Mouse (Mus musculus) heart, embryonic 16.5 days (tissue): ENCODE measurements around the gene Col25a1. TPM values are rescaled to one million over a fixed set of nuclear protein-coding genes. Genes with fewer than 3 reads are reported as not detected.

Source experiments
- ATAC-seq: fragments of 200-750 bp; cut with Nextera tagmentation; replicated peaks from 2 replicates; pipeline ENCODE4 v1.8.0; 2017; ENCODE audit warnings: moderate number of reproducible peaks; ENCODE audit not compliant: insufficient read depth, low FRiP score; ENCODE audit errors: extremely low read depth
- H3K27ac ChIP-seq: fragments of 300-500 bp; sonication (generic); 2 replicates; pipeline ENCODE4 v1.5.1; 2014; ENCODE audit warnings: mild to moderate bottlenecking, low read length, control low read depth, moderate library complexity
- H3K27me3 ChIP-seq: fragments of 300-500 bp; sonication (generic); 2 replicates; pipeline ENCODE4 v1.6.1; 2014; ENCODE audit warnings: low read length, mixed read lengths; ENCODE audit not compliant: control insufficient read depth, insufficient read depth
- H3K36me3 ChIP-seq: fragments of 300-500 bp; sonication (generic); 2 replicates; pipeline ENCODE4 v1.6.1; 2014; ENCODE audit not compliant: control insufficient read depth, insufficient read depth
- H3K4me1 ChIP-seq: fragments of 300-500 bp; sonication (generic); 2 replicates; pipeline ENCODE4 v1.6.1; 2014; ENCODE audit warnings: low read length, mixed read lengths; ENCODE audit not compliant: control insufficient read depth, insufficient read depth
- H3K4me2 ChIP-seq: fragments of 300-500 bp; sonication (generic); 2 replicates; pipeline ENCODE4 v1.6.1; 2014; ENCODE audit warnings: low read depth, mild to moderate bottlenecking, control low read depth, low read length
- H3K4me3 ChIP-seq: fragments of 300-500 bp; sonication (generic); 2 replicates; pipeline ENCODE4 v1.5.1; 2014; ENCODE audit warnings: mild to moderate bottlenecking, control low read depth, low read length
- H3K9ac ChIP-seq: fragments of 300-500 bp; sonication (generic); 2 replicates; pipeline ENCODE4 v1.6.1; 2014; ENCODE audit warnings: low read length, control low read depth
- H3K9me3 ChIP-seq: fragments of 300-500 bp; sonication (generic); replicated peaks from 2 replicates; pipeline ENCODE4 v1.6.1; 2016; ENCODE audit warnings: low read length; ENCODE audit not compliant: control insufficient read depth
- WGBS: fragments of 180-500 bp; shearing (Covaris S2); extraction: QIAGEN DNeasy Blood & Tissue Kit; methylation state at CpG from one replicate; pipeline ENCODE4 v1.1.7; 2014; 5-methylcytosine and 5-hydroxymethylcytosine counted together
- polyA plus RNA-seq: library from polyadenylated mRNA; unstranded; fragments of >200 nt; fragmentation: Nextera tagmentation; extraction: Ambion mirVana; gene quantifications from 2 replicates; pipeline ENCODE4 v1.2.1, GENCODE M21; 2015

Col25a1 gene
- polyA plus RNA-seq, 1 experiment from 2014 or later = 1.2 TPM

DNA sequence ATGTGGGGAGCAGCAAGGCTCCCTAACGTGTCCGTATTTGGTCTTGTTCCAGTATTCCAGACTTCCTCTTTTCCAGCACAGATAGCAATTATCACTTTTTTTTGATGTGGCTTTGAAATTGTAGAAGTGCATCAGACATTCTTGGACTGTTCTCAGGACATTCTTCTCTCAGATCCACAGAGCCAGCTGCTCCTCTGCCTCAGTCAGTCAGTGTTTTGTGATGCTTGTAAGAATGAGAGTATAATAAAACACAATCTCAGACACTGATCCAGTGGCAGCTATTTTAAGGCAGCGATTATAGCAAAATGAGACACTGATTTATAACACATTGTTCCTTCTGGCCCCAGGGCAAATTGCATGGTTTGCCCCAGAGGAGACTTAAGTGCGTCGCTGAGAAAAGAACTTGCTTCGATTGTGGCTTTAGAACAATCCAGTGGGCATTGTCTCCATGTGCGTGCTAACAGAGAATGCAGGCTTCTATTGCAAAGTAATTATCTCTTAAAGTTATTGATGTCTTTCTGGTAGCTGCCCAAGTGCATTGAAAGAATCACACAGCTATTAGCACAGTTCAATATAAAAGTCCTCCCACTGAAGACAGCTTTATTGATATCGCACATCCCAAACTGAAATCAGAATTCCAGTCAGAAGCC is 111.5 kb downstream of the Col25a1 start:
- H3K4me2 ChIP-seq = no peak overlapping the region
- H3K9ac ChIP-seq = no peak overlapping the region
- WGBS = 73% methylated on average over 8 of the region's 8 CpGs
- H3K4me3 ChIP-seq = no peak overlapping the region
- ATAC-seq = no peak
- H3K36me3 ChIP-seq = no peaks in the 10 kb centered on the region
- no peaks in the 10 kb centered on the region for H3K27me3 ChIP-seq
- no peaks in the 10 kb centered on the region for H3K9me3 ChIP-seq
- no peak overlapping the region for H3K27ac ChIP-seq
- no peaks in the 10 kb centered on the region for H3K4me1 ChIP-seq

DNA sequence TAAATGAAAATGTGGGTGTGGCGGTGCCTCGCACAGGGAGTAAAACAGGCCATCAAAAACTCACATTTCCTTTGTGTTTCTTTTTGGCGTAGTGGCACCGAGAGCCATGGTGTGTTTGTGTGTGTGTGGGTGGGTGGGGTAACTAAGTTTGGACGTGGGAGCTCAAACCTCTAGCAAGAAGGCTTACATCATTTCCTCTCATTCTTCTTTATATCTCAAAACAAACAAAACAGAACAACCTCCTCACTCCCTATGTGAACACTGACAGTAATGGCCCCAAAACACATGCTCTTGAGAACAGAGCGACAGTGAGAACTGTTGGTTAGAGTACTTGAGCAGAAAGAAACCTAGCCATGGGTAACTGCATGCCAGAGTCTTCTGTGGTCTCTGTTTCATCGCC is 121.1 kb downstream of the Col25a1 start:
- peak; percentile 49 for ATAC-seq
- Histone ChIP-seq H3K4me1 (0 out of 2 replicates have a peak, but pooled peaks cover 4% of the 10 kb centered on the region), H3K9me3 (0 out of 2 replicates have a peak, but pooled peaks cover 2% of the 10 kb centered on the region), H3K4me3 (no peak overlapping the region), H3K27me3 (no peaks in the 10 kb centered on the region), H3K27ac (peak overlapping the region; percentile 47), H3K36me3 (no peaks in the 10 kb centered on the region), H3K9ac (no peak overlapping the region), H3K4me2 (no peak overlapping the region)
- 69% methylated on average over 7 of the region's 7 CpGs for WGBS

DNA sequence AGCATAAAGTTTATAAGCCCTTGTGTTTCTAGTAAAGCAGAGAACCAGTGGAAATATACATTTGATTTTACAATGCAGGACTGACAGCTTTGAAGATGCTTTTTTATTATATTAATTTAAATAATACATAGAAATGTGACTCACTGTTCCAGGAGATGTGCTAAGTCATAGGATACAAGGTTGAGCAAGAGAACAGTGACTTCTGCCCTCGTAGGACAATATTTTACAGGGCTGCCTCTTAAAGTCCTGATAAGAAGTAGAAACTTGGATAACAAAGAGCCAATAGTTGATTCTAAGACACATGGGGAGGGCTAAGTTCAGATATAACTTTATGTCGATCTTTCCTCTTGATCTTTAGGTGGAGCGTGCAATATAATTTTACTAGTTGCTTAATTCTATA is 124.8 kb downstream of the Col25a1 start:
- no peak for ATAC-seq
- Histone ChIP-seq H3K9me3 (peaks cover 3% of the 10 kb centered on the region), H3K4me1 (0 out of 2 replicates have a peak, but pooled peaks cover 4% of the 10 kb centered on the region), H3K36me3 (no peaks in the 10 kb centered on the region), H3K4me2 (no peak overlapping the region), H3K27me3 (no peaks in the 10 kb centered on the region), H3K9ac (no peak overlapping the region), H3K4me3 (no peak overlapping the region), H3K27ac (no peak overlapping the region)
- WGBS = 68% methylated on average over 3 of the region's 3 CpGs

DNA sequence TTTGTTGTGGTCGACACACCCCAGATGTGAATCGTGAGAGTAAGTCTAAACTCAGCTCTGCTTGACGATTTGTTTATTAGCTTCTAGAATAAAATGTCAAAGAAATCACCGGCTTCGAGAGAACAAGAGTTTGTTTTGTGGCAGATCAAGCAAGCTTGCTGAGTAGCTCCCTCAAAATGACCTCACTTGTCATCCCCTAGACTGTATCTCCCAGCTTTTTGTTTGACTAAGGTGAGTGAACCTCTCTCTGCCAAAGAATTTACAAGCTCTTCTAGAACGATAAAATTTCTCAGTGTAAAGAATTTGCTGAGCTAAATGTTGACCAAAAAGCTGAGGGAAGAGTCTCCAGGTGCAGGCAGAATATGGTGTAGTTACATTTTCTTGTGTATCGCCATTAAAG is 125.3 kb downstream of the Col25a1 start:
- Histone ChIP-seq H3K36me3 (no peaks in the 10 kb centered on the region), H3K9me3 (peaks cover 3% of the 10 kb centered on the region), H3K4me1 (no peaks in the 10 kb centered on the region), H3K4me3 (no peak overlapping the region), H3K4me2 (no peak overlapping the region), H3K27ac (no peak overlapping the region), H3K9ac (no peak overlapping the region), H3K27me3 (no peaks in the 10 kb centered on the region)
- ATAC-seq = no peak
- WGBS = 73% methylated on average over 7 of the region's 7 CpGs

DNA sequence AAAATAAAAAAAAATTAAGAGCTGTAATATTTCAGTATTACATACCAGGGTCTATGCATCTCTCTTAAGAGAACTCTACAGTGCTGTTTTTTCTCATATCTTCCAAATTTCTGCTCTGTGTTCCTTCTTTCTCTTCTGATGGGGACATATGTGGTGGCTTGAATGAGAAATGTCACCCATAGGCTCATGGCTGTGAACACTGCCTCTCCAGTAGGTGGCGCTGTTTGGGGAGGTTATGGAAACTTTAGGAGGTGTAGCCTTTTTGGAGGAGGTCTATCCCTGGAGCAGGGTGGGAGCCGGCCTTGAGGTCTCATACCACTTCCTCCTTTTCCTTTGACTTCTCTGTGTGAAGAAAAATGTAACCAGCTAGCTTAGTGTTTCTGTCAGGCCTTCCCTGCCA is 128.4 kb downstream of the Col25a1 start:
- WGBS = 76% methylated on average over 2 of the region's 2 CpGs
- ATAC-seq = no peak
- H3K9me3 ChIP-seq = peaks cover 3% of the 10 kb centered on the region

DNA sequence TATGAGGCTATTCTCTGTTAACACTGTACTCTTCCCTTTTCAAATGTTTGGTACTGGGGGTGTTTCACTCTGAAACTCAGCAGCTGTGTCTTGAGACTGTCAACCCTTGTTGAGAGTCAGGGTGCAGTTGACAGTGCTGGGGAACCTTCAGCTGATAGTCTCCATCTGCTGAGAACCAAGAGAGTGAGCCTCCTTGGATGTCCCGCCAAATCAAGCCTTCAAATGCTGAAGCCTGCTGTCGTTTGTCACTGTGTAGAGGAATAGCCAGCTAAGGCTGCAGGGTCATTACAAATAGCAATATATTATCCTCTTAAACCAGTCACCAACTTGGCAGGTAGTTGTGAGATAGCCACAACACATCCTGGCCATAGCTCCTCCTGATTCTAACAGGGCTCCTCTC is 129.0 kb downstream of the Col25a1 start:
- Histone ChIP-seq H3K27ac (no peak overlapping the region), H3K36me3 (no peaks in the 10 kb centered on the region), H3K4me1 (no peaks in the 10 kb centered on the region), H3K9me3 (peaks cover 3% of the 10 kb centered on the region), H3K4me2 (no peak overlapping the region), H3K27me3 (no peaks in the 10 kb centered on the region), H3K4me3 (no peak overlapping the region), H3K9ac (no peak overlapping the region)
- WGBS = 79% methylated on average over 2 of the region's 2 CpGs
- ATAC-seq = no peak

More for the DNA sequence above, 128.4 kb downstream of the Col25a1 start:
- no peaks in the 10 kb centered on the region for H3K4me1 ChIP-seq
- no peaks in the 10 kb centered on the region for H3K27me3 ChIP-seq
- no peaks in the 10 kb centered on the region for H3K36me3 ChIP-seq
- no peak overlapping the region for H3K27ac ChIP-seq
- no peak overlapping the region for H3K4me2 ChIP-seq
- H3K4me3 ChIP-seq = no peak overlapping the region
- no peak overlapping the region for H3K9ac ChIP-seq

DNA sequence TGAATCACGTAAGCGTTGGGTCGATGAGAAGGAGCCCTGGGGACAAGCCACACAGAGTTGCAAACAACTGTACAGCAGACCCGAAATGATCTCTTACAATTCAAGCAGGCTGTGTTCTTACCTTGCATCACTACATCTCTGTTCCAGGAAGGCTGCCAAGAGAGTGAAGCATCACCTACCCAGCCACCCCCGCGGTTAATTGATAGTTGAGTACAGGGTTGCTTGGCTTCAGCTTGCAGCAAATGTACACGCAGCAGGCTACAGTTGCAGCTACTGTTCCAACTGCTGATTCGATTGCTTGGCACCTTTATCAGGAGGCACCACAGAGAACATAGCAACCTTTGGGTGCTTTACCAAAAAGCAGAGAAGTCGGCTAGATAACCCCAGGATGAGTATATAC is 133.8 kb downstream of the Col25a1 start:
- Histone ChIP-seq H3K36me3 (no peaks in the 10 kb centered on the region), H3K27me3 (no peaks in the 10 kb centered on the region), H3K4me3 (no peak overlapping the region), H3K9me3 (no peaks in the 10 kb centered on the region), H3K4me1 (no peaks in the 10 kb centered on the region), H3K9ac (no peak overlapping the region), H3K27ac (no peak overlapping the region), H3K4me2 (no peak overlapping the region)
- no peak for ATAC-seq
- WGBS = 81% methylated on average over 9 of the region's 9 CpGs

DNA sequence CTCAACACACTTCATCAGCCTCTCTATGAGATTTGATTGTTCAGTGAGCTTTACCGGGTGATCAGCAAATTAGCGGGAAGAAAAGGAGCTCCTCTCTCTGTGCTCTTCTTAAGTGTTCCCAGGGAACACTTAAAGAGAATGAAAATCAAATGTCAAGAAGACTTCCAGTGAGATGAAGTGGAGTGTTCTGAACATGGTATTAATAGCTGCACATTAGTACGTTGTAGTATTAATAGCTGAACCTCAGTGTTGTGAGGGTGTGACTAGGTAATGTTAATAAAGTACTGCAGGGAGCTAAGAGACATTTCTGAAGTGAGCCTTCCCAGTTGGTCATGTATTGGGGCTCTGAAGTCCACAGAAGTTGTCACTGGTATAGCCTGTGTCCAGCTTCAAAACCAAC is 139.2 kb downstream of the Col25a1 start:
- WGBS = 71% methylated on average over 3 of the region's 3 CpGs
- H3K9ac ChIP-seq = no peak overlapping the region
- ATAC-seq = no peak
- H3K9me3 ChIP-seq = peaks cover 6% of the 10 kb centered on the region
- no peaks in the 10 kb centered on the region for H3K4me1 ChIP-seq
- no peak overlapping the region for H3K4me2 ChIP-seq
- H3K27ac ChIP-seq = no peak overlapping the region
- H3K36me3 ChIP-seq = 0 out of 2 replicates have a peak, but pooled peaks cover 2% of the 10 kb centered on the region
- no peak overlapping the region for H3K4me3 ChIP-seq
- H3K27me3 ChIP-seq = no peaks in the 10 kb centered on the region

DNA sequence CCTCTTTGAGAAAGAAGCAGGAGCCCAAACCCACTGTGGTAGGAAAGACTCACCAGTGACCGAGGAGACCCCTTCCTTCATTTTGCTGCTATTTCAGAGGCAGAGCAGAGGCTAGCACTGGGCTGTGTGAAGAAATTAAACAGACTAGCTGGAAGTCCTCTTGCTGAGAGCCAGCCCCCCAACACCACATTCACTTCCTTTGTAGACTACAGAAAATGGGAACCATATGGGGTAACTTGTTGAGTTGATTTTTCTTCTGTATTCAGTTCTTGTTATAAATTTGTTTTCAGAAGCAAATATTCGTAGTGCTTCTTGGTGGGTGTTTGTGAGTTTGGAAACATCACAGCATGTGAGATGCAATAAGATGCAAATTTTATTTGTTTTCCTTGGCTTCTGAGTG is 142.6 kb downstream of the Col25a1 start:
- no peak overlapping the region for H3K27ac ChIP-seq
- no peak overlapping the region for H3K9ac ChIP-seq

More for the DNA sequence above, 142.6 kb downstream of the Col25a1 start:
- no peaks in the 10 kb centered on the region for H3K4me1 ChIP-seq
- WGBS = 80% methylated on average over 2 of the region's 2 CpGs
- H3K4me3 ChIP-seq = no peak overlapping the region
- no peaks in the 10 kb centered on the region for H3K27me3 ChIP-seq
- H3K36me3 ChIP-seq = 0 out of 2 replicates have a peak, but pooled peaks cover 2% of the 10 kb centered on the region
- H3K9me3 ChIP-seq = peaks cover 6% of the 10 kb centered on the region
- ATAC-seq = no peak
- no peak overlapping the region for H3K4me2 ChIP-seq
